ENCODE assay signal across 18 mouse cellular contexts in the genomic region with DNA sequence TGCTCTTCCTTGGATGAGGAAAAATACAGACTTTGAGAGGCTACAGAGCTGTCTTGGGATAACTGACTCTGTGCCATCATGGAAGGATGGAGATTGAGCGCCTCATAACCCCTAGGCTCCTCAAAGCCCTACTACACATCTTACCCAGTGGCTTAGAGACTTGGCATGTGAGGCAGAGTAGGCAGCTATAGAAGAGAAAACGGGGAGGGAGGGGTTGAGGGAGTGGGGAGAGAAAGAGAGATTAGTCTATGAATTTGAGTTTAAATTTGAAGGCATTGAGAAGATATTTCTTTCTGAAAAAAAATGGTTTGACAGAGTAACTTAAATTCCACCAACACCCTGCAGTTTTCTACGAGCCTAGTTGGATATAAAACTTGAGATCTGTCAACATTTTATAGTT. TPM values are rescaled to one million over a fixed set of nuclear protein-coding genes. Genes with fewer than 3 reads are reported as not detected.
"Had no signal": no experiment of that assay in that cellular context is flagged by ENCODE, and none has a peak within 500 bp of the region (broad histone marks: within the 10 kb centered on the region; RNA-seq: fewer than 3 reads in every experiment).

No protein-coding gene starts in this region.

- H3K4me2 ChIP-seq: liver, embryonic 11.5 days; lung, embryonic 14.5 days; midbrain, embryonic 12.5 days; midbrain, embryonic 15.5 days had no signal

- H3K4me3 ChIP-seq: midbrain, embryonic 12.5 days; midbrain, embryonic 15.5 days had no signal

- ATAC-seq: liver, postnatal 0 days; lung, postnatal 0 days; midbrain, embryonic 15.5 days had no signal

- H3K36me3 ChIP-seq: midbrain, embryonic 15.5 days had no signal

- DNase-seq: kidney, adult 2 months; kidney, postnatal 25 days; liver, postnatal 0 days; lung, embryonic 14.5 days; thymus, adult 18-20 months; thymus, postnatal 36 days had no signal

- H3K9ac ChIP-seq: liver, embryonic 14.5 days; liver, postnatal 0 days; lung, embryonic 14.5 days; midbrain, embryonic 12.5 days; midbrain, embryonic 15.5 days had no signal

- H3K27ac ChIP-seq: kidney, postnatal 0 days; liver, embryonic 14.5 days; macrophage; midbrain, embryonic 12.5 days; midbrain, embryonic 15.5 days had no signal

- H3K9me3 ChIP-seq: midbrain, embryonic 12.5 days; midbrain, embryonic 15.5 days had no signal

- H3K27me3 ChIP-seq: midbrain, embryonic 12.5 days; midbrain, embryonic 15.5 days had no signal

RNA-seq across cellular contexts. Expression of a gene that starts 14.9 kb away (rescaled TPM):
- total RNA-seq: megakaryocyte, adult 5-6 weeks had no signal
- polyA plus RNA-seq: large intestine, adult 2 months; liver, postnatal 0 days; macrophage; small intestine, adult 2 months; spleen, adult 2 months; stomach, embryonic 16.5 days had no signal
